Mouse (Mus musculus) MEL (cell line): Measurements from ENCODE around the gene Cavin3.

Experiments
- CTCF ChIP-seq, 3 experiments: IDR thresholded peaks in 2 of 3; conservative IDR thresholded peaks in 1 of 3; 2 replicates each; pipeline ENCODE4 v1.5.1; 2011 to 2012; ENCODE audit warnings: low read length in 3 of 3, low read depth in 2 of 3, mild to moderate bottlenecking in 2 of 3, improper control_type of control experiment in 1 of 3, inconsistent platforms in 1 of 3, mixed read lengths in 1 of 3, moderate library complexity in 1 of 3; ENCODE audit not compliant: control insufficient read depth in 1 of 3, insufficient read depth in 1 of 3, poor library complexity in 1 of 3, severe bottlenecking in 1 of 3
- ETS1 ChIP-seq: IDR thresholded peaks from 2 replicates; pipeline ENCODE4 v1.6.1; 2012; ENCODE audit warnings: low read depth, mild to moderate bottlenecking, inconsistent platforms, low read length, improper control_type of control experiment, moderate library complexity
- GATA1 ChIP-seq: IDR thresholded peaks from 2 replicates; pipeline ENCODE4 v1.6.1; 2011; ENCODE audit warnings: low read depth, low read length, improper control_type of control experiment
- MYB ChIP-seq: IDR thresholded peaks from 2 replicates; pipeline ENCODE4 v1.6.1; 2011; ENCODE audit warnings: mild to moderate bottlenecking, low read depth, low read length, improper control_type of control experiment
- NELFE ChIP-seq: IDR thresholded peaks from 2 replicates; pipeline ENCODE4 v1.6.1; 2011; ENCODE audit warnings: low read depth, low read length, improper control_type of control experiment
- NRF1 ChIP-seq: IDR thresholded peaks from 2 replicates; pipeline ENCODE4 v1.6.1; 2014; ENCODE audit warnings: low read depth, mild to moderate bottlenecking, inconsistent platforms, low read length, improper control_type of control experiment, moderate library complexity; ENCODE audit not compliant: poor library complexity, insufficient read depth, severe bottlenecking
- RCOR1 ChIP-seq: IDR thresholded peaks from 2 replicates; pipeline ENCODE4 v1.6.1; 2012; ENCODE audit warnings: low read depth, mild to moderate bottlenecking, inconsistent platforms, low read length, improper control_type of control experiment
- TBP ChIP-seq: IDR thresholded peaks from 2 replicates; pipeline ENCODE4 v1.8.0; 2011; ENCODE audit warnings: low read depth, low read length, improper control_type of control experiment
- USF1 ChIP-seq: IDR thresholded peaks from 2 replicates; pipeline ENCODE4 v1.6.1; 2014; ENCODE audit warnings: low read depth, mild to moderate bottlenecking, inconsistent platforms, low read length, improper control_type of control experiment, moderate library complexity
- USF2 ChIP-seq, 2 experiments: IDR thresholded peaks; 2 replicates each; pipeline ENCODE4 v1.6.1; 2011 to 2012; ENCODE audit warnings: improper control_type of control experiment in 2 of 2, low read length in 2 of 2, borderline replicate concordance in 1 of 2, inconsistent platforms in 1 of 2, low read depth in 1 of 2, mild to moderate bottlenecking in 1 of 2; ENCODE audit not compliant: insufficient read depth in 1 of 2
- ZC3H11A ChIP-seq: IDR thresholded peaks from 2 replicates; pipeline ENCODE4 v1.6.1; 2012; ENCODE audit warnings: low read depth, mild to moderate bottlenecking, inconsistent platforms, low read length, improper control_type of control experiment

- TF ChIP-seq USF1, result no peak
- TF ChIP-seq USF2 (IDR thresholded peaks at IDR 0.05; ENCODE audit: borderline replicate concordance in 1 of 2, insufficient read depth in 1 of 2, low read depth in 1 of 2, low read length in 2 of 2), result no peak
- no peak for TF ChIP-seq TBP
- no peak for TF ChIP-seq CTCF (IDR thresholded peaks at IDR 0.05 in 2 of 3, conservative IDR thresholded peaks at IDR 0.05 in 1 of 3; ENCODE audit: control insufficient read depth in 1 of 3, insufficient read depth in 1 of 3, low read depth in 2 of 3, low read length in 3 of 3, poor library complexity in 1 of 3, severe bottlenecking in 1 of 3)
- no peak for TF ChIP-seq MYB
- no peak for TF ChIP-seq ZC3H11A
- TF ChIP-seq NRF1, result no peak
- TF ChIP-seq RCOR1, result no peak
- no peak for TF ChIP-seq GATA1
- TF ChIP-seq ETS1, result no peak
- no peak for TF ChIP-seq NELFE
These were observed 48.2 kb downstream of the Cavin3 start for GRCm38 (mm10) chr7:105433859-105434258.
